Mouse (Mus musculus): Measurements from ENCODE around the gene Fyn. TPM values are rescaled to one million over a fixed set of nuclear protein-coding genes. Genes with fewer than 3 reads are reported as not detected.

Fyn gene
- polyA plus RNA-seq, 3 experiments from 2014 or later: 100 to 133 (median 132) TPM

GRCm38 (mm10) chr10:39572050-39572671 lies 203.5 kb downstream of the Fyn start:
- ATAC-seq: no peak

GRCm38 (mm10) chr10:39572672-39573051 lies 204.0 kb downstream of the Fyn start:
- ATAC-seq: no peak

GRCm38 (mm10) chr10:39576466-39576865 lies 207.8 kb downstream of the Fyn start:
- no peak for ATAC-seq

GRCm38 (mm10) chr10:39580477-39580876 lies 211.8 kb downstream of the Fyn start:
- ATAC-seq: no peak

- ATAC-seq: no peak
Observed at GRCm38 (mm10) chr10:39582385-39582784, 213.7 kb downstream of the Fyn start.

- ATAC-seq: no peak
Observed at GRCm38 (mm10) chr10:39583718-39584117, 215.1 kb downstream of the Fyn start.

GRCm38 (mm10) chr10:39587290-39587925 lies 218.8 kb downstream of the Fyn start:
- ATAC-seq: no peak

GRCm38 (mm10) chr10:39587973-39588746 lies 219.5 kb downstream of the Fyn start:
- no peak for ATAC-seq

- no peak for ATAC-seq
Observed at GRCm38 (mm10) chr10:39589765-39590546, 221.3 kb downstream of the Fyn start.

- ATAC-seq: no peak
Observed at GRCm38 (mm10) chr10:39590629-39591028, 222.0 kb downstream of the Fyn start.

GRCm38 (mm10) chr10:39592501-39592900 lies 223.8 kb downstream of the Fyn start:
- no peak for ATAC-seq

- no peak for ATAC-seq
Observed at GRCm38 (mm10) chr10:39594716-39595115, 226.1 kb downstream of the Fyn start.

GRCm38 (mm10) chr10:39595862-39596261 lies 227.2 kb downstream of the Fyn start:
- no peak for ATAC-seq

GRCm38 (mm10) chr10:39597116-39597791 lies 228.6 kb downstream of the Fyn start:
- no peak for ATAC-seq

GRCm38 (mm10) chr10:39597792-39598183 lies 229.1 kb downstream of the Fyn start:
- no peak for ATAC-seq

GRCm38 (mm10) chr10:39599601-39600000 lies 230.9 kb downstream of the Fyn start:
- no peak for ATAC-seq

- peak; percentile 96 for ATAC-seq
Observed at GRCm38 (mm10) chr10:39600115-39600514, 231.5 kb downstream of the Fyn start.

- ATAC-seq: no peak
Observed at GRCm38 (mm10) chr10:39601068-39601467, 232.4 kb downstream of the Fyn start.

GRCm38 (mm10) chr10:39606434-39606833 lies 237.8 kb downstream of the Fyn start:
- ATAC-seq: no peak

GRCm38 (mm10) chr10:39611234-39611633 lies 242.6 kb downstream of the Fyn start:
- ATAC-seq: no peak

- ATAC-seq: no peak
Observed at GRCm38 (mm10) chr10:39612131-39612530, 243.5 kb downstream of the Fyn start.

- no peak for ATAC-seq
Observed at GRCm38 (mm10) chr10:39612633-39612988, 244.0 kb downstream of the Fyn start, which contains the start of gene Traf3ip2. Gene Traf3ip2 (plus strand): TSS chr10:39612934.

Measured in inflammation-experienced regulatory T-cells, adult 6 months (primary cell).